Mouse (Mus musculus) T-helper 2 cell (primary cell): ENCODE results near the gene Phactr1.
"Not testable (repeated sequence)": the region's sequence is repeated elsewhere in the genome, so short reads cannot be mapped to it uniquely, and the experiment has no call there.

ENCODE experiments used
- in situ Hi-C: fragments of 300-600 bp; cut with MboI, MseI; formaldehyde crosslinking; loops from one replicate; pipeline ENCODE4 v1.15.1; 2025; ENCODE audit warnings: high pct_unique_total_duplicates

The Phactr1 gene

GRCm38 (mm10) chr13:42927778-42928177 lies 247.4 kb downstream of the Phactr1 start:
- in situ Hi-C loops: no loop called here

- in situ Hi-C loops: no loop called here
Measured at GRCm38 (mm10) chr13:42929529-42930235, 249.3 kb downstream of the Phactr1 start.

GRCm38 (mm10) chr13:42932046-42932445 lies 251.6 kb downstream of the Phactr1 start:
- in situ Hi-C loops: no loop called here

DNA sequence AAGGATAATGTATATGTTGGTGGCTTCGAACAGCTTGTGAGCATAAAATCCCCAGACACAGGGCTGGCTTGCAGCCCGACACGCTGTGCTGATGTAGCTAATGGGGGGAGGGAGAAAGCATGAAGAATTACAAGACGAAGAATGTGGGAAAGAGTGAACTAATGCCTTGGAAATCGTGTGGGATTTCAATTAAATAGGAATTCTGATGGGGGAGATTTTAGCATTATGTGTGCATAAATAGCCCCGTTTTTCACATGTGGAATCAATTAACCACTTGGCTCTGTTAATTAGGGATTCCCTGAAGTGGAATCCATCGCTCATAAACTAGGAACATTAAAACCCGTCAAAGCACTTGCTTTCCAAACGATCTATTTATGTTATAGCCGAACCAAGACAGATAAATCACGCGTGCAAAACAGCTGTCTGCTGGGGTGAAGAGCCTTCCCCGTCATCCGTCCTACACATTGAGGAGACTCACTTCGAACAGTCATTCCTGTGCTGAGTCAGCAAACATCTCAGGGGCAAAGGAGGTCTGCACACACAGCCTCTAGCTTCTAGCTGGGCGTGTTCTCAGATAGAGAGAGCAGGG lies 254.2 kb downstream of the Phactr1 start:
- in situ Hi-C loops: no loop called here

DNA sequence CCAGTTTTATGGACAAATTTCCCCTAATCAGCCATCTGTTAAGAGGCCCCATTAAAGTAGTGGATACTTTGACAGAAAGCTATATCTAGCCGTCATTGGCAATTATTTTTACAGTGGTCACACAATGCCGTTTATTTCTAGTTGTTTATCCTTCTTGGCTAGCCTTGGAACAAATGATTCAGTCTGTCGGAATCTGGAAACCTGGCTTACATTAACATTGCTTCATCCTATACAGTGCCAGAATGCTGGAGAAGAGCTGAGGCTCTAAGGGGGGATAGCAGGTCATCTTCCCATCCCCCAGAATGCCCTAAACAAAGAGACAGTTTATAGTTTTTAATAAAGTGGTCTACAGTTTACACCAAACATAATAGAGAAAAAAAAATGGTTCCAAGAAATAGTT lies 257.4 kb downstream of the Phactr1 start:
- in situ Hi-C loops: no loop called here

- in situ Hi-C loops: no loop called here
Measured at GRCm38 (mm10) chr13:42938346-42938745, 257.9 kb downstream of the Phactr1 start.

DNA sequence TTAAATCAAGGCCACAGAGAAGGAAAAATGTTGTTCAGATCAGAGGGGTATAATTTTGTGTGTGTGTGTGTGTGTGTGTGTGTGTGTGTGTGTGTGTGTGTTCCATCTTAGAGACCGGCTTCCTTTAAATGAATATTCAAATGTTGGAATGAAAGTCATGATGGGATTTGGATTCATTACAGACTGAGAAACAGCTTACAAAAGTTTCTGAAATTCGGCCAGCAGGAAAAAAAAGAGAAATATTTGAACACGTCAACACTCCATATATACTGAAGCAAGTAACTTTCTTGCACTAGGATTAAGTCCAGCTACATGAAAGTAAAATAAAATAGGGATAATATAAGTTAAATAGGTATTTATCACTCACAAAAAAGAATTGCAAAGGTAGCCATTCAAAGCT lies 259.8 kb downstream of the Phactr1 start:
- in situ Hi-C loops: no loop called here

GRCm38 (mm10) chr13:42944106-42944505 lies 263.7 kb downstream of the Phactr1 start:
- in situ Hi-C loops: no loop called here

DNA sequence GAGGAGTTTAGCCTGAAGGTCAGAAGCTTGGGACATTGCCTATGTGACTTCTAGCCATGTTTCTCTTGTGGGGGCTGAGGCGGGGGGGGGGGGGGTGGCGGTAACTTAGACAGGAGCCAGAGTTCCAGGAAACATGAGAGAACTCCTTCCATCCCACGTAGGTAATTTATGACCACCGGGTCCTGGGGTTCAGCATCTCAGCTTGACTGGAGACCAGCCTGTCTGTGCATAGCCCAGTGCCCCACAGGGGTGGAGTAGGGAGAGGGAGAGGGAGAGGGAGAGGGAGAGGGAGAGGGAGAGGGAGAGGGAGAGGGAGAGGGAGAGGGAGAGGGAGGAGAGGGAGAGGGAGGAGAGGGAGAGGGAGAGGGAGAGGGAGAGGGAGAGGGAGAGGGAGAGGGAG lies 264.8 kb downstream of the Phactr1 start:
- in situ Hi-C loops: not testable (repeated sequence)

DNA sequence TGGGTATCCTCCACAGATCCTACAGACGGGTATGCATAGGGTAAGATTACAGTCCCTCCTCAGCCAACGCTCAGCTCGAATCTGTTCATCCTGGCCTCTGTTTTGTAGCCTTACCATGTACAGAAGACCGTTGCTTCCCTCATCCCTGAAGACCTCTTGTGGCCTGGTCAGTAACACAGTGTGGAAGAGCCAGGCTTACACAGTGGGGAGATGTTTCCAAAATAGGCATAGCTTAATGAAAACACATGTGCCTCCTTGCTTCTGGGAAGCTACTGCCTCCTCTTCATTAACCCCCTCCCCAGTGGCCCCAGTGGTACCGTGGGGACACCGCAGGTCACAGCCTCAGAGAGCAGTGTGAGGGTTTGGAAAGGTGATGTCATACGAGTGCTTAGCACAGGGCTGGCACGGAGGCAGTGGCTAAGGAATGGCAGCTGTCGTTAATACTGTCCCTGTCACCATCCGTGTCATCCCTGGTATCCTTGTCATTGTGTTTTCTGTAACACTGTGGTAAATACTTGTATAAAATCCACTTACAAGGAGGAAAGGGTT lies 268.4 kb downstream of the Phactr1 start:
- in situ Hi-C loops: no loop called here

DNA sequence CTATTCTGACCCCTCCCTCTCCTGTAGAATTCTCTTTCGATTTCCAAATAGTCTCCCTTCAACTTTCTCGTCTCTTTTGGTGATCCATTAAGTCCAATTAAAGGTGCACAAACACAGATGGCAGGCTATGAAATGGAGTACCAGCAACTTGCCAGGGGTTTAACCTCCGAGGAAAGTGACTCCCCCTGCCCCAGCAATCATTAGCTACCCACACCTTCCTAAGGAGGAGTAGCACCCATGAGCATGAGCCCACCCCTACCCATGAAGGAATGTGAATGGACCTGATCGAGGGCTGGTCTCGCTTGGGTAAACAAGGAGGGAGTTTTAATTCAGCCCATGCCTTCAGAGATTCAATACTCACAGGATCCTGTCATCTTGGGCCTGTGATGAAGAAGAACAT lies 268.9 kb downstream of the Phactr1 start:
- in situ Hi-C loops: no loop called here

GRCm38 (mm10) chr13:42950056-42950455 lies 269.6 kb downstream of the Phactr1 start:
- in situ Hi-C loops: no loop called here

GRCm38 (mm10) chr13:42952037-42952721 lies 271.8 kb downstream of the Phactr1 start:
- in situ Hi-C loops: no loop called here

DNA sequence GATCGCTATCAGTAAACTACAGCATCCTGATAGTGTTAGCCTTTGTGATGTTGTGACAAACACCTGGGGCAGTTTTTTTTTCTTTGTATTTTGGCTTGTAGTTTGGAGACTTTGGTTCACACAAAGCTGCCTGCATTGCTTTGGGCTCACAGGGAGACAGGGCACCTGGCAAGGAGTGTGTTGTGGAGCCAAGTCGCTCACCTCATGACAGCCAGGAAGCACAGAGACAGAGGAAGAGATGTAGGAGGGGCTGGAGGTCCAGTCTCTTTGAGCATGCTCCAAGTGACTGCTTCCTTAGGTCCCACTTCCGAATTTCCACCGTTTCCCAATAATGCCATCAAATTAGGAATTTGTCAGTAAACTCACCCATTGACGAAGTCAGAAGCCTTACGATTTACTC lies 272.6 kb downstream of the Phactr1 start:
- in situ Hi-C loops: no loop called here

GRCm38 (mm10) chr13:42954116-42954515 lies 273.7 kb downstream of the Phactr1 start:
- in situ Hi-C loops: no loop called here

GRCm38 (mm10) chr13:42956327-42956726 lies 275.9 kb downstream of the Phactr1 start:
- in situ Hi-C loops: no loop called here

GRCm38 (mm10) chr13:42957856-42958255 lies 277.4 kb downstream of the Phactr1 start:
- in situ Hi-C loops: no loop called here

DNA sequence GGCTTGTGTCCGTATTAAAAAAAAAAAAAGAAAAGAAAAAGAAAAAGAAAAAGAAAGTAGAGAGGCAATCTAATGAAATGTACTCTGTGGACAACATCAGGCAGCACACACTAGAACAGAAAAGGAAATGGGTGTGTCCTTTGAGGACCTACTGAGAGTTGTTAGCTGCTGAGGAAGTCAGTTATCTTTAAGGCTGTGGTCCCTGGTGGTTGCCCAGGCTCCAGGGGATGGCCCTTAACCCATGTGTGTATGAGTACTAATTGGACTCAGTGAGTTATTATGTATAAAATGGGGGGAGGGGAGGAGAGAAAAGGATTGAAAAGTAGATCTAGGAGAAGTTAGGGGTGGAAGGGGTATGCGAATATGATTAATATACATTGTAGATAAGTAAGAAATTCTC lies 278.4 kb downstream of the Phactr1 start:
- in situ Hi-C loops: no loop called here

GRCm38 (mm10) chr13:42961561-42961960 lies 281.1 kb downstream of the Phactr1 start:
- in situ Hi-C loops: no loop called here

- in situ Hi-C loops: no loop called here
Measured at GRCm38 (mm10) chr13:42968537-42968936, 288.1 kb downstream of the Phactr1 start.

DNA sequence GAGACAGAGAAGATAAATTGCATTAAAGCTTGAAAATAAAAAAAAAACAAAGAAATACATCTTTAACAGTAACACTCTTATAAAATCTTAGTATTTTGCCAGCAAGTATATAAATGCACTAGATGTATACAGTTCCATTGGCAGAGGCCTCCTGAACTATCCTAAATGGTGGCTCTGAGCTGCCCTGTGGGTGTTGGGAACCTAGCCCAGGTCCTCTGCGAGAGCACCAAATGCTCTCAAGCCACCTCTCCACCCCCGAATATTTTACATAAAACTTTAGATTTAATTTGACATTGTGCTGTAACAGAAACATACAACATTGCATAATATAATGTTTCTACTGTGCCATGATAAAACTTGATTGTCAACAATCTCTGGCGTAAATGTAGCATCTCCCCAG lies 293.1 kb downstream of the Phactr1 start:
- in situ Hi-C loops: no loop called here

DNA sequence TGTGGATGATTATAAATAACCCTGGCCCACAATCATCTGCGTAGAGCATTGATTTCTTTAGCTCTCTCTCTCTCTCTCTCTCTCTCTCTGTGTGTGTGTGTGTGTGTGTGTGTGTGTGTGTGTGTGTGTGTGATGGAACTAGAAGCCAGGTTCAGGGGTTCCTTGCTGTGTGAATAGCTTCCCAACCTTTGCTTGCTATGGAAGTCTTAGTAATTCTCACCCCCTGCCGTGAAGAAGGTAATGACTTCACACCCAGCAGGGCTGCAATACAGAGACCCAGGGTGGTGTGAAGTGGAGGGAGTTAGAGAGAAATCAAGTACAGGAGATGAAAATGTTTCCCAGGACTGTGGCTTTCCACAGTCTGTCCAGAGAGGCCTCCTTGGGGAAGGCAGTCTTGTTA lies 293.5 kb downstream of the Phactr1 start:
- in situ Hi-C loops: no loop called here

GRCm38 (mm10) chr13:42974506-42974905 lies 294.1 kb downstream of the Phactr1 start:
- in situ Hi-C loops: no loop called here
